Mouse (Mus musculus): Measurements from ENCODE around the gene Maml3.

GRCm38 (mm10) chr3:51796219-51796828 lies 308.6 kb downstream of the Maml3 start:
- TF ChIP-seq EP300 (IDR thresholded peaks at IDR 0.05; ENCODE audit: low read depth) (no peak), CTCF (IDR thresholded peaks at IDR 0.05; ENCODE audit: low read depth) (0 out of 2 replicates have a peak, but pooled peaks have one; percentile 1)
